Mouse (Mus musculus) limb, embryonic 14.5 days (tissue): ENCODE results near the gene Snrpb. TPM values are rescaled to one million over a fixed set of nuclear protein-coding genes. Genes with fewer than 3 reads are reported as not detected.

Experiments used
- ATAC-seq: fragments of 200-750 bp; cut with Nextera tagmentation; 2 replicates; pipeline ENCODE4 v1.8.0; 2017; ENCODE audit warnings: low read depth, moderate number of reproducible peaks, moderate TSS enrichment; ENCODE audit not compliant: low FRiP score
- DNase-seq: peaks from one replicate; pipeline ENCODE4 v3.0.0-alpha.2; 2015; ENCODE audit warnings: low spot score
- H3K27ac ChIP-seq: fragments of 300-500 bp; sonication (generic); replicated peaks from 2 replicates; pipeline ENCODE4 v1.5.1; 2014; ENCODE audit warnings: low read depth, mild to moderate bottlenecking, low read length, moderate library complexity, mixed read lengths
- H3K27me3 ChIP-seq: fragments of 300-500 bp; sonication (generic); 2 replicates; pipeline ENCODE4 v1.6.1; 2014; ENCODE audit warnings: low read length, mixed read lengths; ENCODE audit not compliant: control insufficient read depth, insufficient read depth
- H3K36me3 ChIP-seq: fragments of 300-500 bp; sonication (generic); 2 replicates; pipeline ENCODE4 v1.6.1; 2014; ENCODE audit warnings: mild to moderate bottlenecking, low read length, moderate library complexity, mixed read lengths; ENCODE audit not compliant: control insufficient read depth, insufficient read depth
- H3K4me1 ChIP-seq: fragments of 300-500 bp; sonication (generic); 2 replicates; pipeline ENCODE4 v1.6.1; 2014; ENCODE audit warnings: antibody characterized with exemption, low read length, mixed read lengths; ENCODE audit not compliant: control insufficient read depth, insufficient read depth
- H3K4me2 ChIP-seq: fragments of 300-500 bp; sonication (generic); replicated peaks from 2 replicates; pipeline ENCODE4 v1.6.1; 2014; ENCODE audit warnings: low read depth, mild to moderate bottlenecking, low read length, moderate library complexity; ENCODE audit not compliant: severe bottlenecking
- H3K4me3 ChIP-seq: fragments of 300-500 bp; sonication (generic); replicated peaks from 2 replicates; pipeline ENCODE4 v1.5.1; 2014; ENCODE audit warnings: low read length
- H3K9ac ChIP-seq: fragments of 300-500 bp; sonication (generic); 2 replicates; pipeline ENCODE4 v1.6.1; 2014; ENCODE audit warnings: mild to moderate bottlenecking, low read depth, low read length, moderate library complexity; ENCODE audit not compliant: severe bottlenecking
- H3K9me3 ChIP-seq: fragments of 300-500 bp; sonication (generic); 2 replicates; pipeline ENCODE4 v1.6.1; 2016; ENCODE audit warnings: low read length; ENCODE audit not compliant: control insufficient read depth
- POLR2A ChIP-seq: fragments of 200-500 bp; IDR thresholded peaks from 2 replicates; pipeline ENCODE4 v1.8.0; 2012; ENCODE audit warnings: inconsistent platforms, mild to moderate bottlenecking, moderate library complexity, borderline replicate concordance; ENCODE audit not compliant: insufficient read depth, insufficient read length; ENCODE audit errors: extremely low read depth
- WGBS: fragments of 180-500 bp; shearing (Covaris S2); extraction: QIAGEN DNeasy Blood & Tissue Kit; methylation state at CpG from one replicate; pipeline ENCODE4 v1.1.7; 2014; 5-methylcytosine and 5-hydroxymethylcytosine counted together
- polyA plus RNA-seq, 2 experiments: library from polyadenylated mRNA; depleted of rRNA in 1 of 2; stranded (reverse) in 1 of 2; unstranded in 1 of 2; fragments of >200 nt; fragmentation: Nextera tagmentation in 1 of 2; extraction: Ambion mirVana in 1 of 2; gene quantifications; 2 replicates each; pipeline versions ENCODE4 v1.2.1 to v1.2.3; 2012 to 2014

The Snrpb gene
- polyA plus RNA-seq, 2 experiments, result 423 to 578 TPM

GRCm38 (mm10) chr2:130194894-130195293, 15.7 kb upstream of the Snrpb start, which contains the start of gene Tmc2:
Tmc2 (plus strand) TSS chr2:130195194.
- Histone ChIP-seq H3K9ac (no peak within 1 kb of the TSS), H3K27me3 (no peaks in the 10 kb centered on the region), H3K4me2 (no peak within 1 kb of the TSS), H3K9me3 (0 out of 2 replicates have a peak, but pooled peaks cover 3% of the 10 kb centered on the region), H3K36me3 (no peaks in the 10 kb centered on the region), H3K4me1 (no peaks in the 10 kb centered on the region), H3K27ac (no peak within 1 kb of the TSS), H3K4me3 (no peak within 1 kb of the TSS)
- TF ChIP-seq POLR2A, result no peak
- DNase-seq (no peak), ATAC-seq (no peak)
- 92% methylated on average over 16 of the region's 16 CpGs for WGBS

DNA sequence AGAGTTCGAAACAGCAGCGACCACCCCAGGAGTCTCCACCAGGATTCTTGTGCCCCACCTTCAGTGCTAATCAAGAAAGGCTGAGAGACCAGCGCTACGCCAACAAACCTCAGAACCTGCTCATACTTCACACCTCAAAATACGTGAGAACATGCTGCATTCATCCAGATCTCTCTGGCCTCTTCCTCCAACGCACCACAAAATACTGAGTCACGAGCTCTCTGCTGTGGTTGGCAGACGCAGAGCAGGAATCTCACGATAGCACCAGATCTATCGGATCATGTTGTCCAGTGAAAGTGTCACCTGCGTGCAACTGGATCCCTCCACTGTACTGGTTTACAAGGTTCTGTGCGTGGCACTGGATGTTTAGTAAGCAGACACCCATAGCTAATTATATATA, 9.2 kb upstream of the Snrpb start:
- WGBS, result 81% methylated on average over 12 of the region's 12 CpGs
- Histone ChIP-seq H3K36me3 (no peaks in the 10 kb centered on the region), H3K4me1 (no peaks in the 10 kb centered on the region), H3K9ac (no peak overlapping the region), H3K4me2 (no peak overlapping the region), H3K27me3 (no peaks in the 10 kb centered on the region), H3K9me3 (0 out of 2 replicates have a peak, but pooled peaks cover 3% of the 10 kb centered on the region), H3K27ac (no peak overlapping the region), H3K4me3 (no peak overlapping the region)
- no peak for ATAC-seq
- DNase-seq, result no peak
- no peak for TF ChIP-seq POLR2A

- ATAC-seq (peak; percentile 73), DNase-seq (no peak)
- Histone ChIP-seq H3K4me3 (peak overlapping the region; percentile 98), H3K9me3 (no peaks in the 10 kb centered on the region), H3K36me3 (peaks cover 24% of the 10 kb centered on the region), H3K9ac (peak overlapping the region; percentile 100), H3K27ac (peak overlapping the region; percentile 98), H3K27me3 (no peaks in the 10 kb centered on the region), H3K4me1 (peaks cover 15% of the 10 kb centered on the region), H3K4me2 (peak overlapping the region; percentile 66)
- 1% methylated on average over 15 of the region's 15 CpGs for WGBS
- TF ChIP-seq POLR2A, result no peak
Observed at GRCm38 (mm10) chr2:130179507-130180019, 360 bp upstream of the Snrpb start.

DNA sequence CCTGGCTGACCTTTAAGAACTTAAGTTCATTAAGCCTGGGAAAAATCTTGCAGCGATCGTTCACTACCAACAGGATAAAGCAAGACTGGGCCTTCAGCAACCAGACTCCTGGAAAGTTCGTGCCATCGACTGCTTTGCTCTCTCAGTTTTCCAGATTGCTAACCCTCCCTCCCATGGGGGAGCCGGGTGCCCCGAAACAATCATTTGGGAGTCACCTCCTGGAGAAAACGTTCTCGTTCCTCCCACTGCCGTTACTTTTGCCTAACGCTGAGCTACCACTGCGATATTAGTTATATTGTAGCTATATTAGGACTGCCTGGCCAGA, 860 bp downstream of the Snrpb start:
- Histone ChIP-seq H3K27me3 (no peaks in the 10 kb centered on the region), H3K4me1 (peaks cover 15% of the 10 kb centered on the region), H3K9ac (peak overlapping the region; percentile 100), H3K4me2 (peak overlapping the region; percentile 87), H3K27ac (peak overlapping the region; percentile 98), H3K36me3 (peaks cover 37% of the 10 kb centered on the region), H3K4me3 (peak overlapping the region; percentile 98), H3K9me3 (no peaks in the 10 kb centered on the region)
- no peak for TF ChIP-seq POLR2A
- peak; percentile 44 for DNase-seq
- ATAC-seq, result 0 out of 2 replicates have a peak, but pooled peaks have one; percentile 21
- under 1% methylated on average over 11 of the region's 11 CpGs for WGBS

DNA sequence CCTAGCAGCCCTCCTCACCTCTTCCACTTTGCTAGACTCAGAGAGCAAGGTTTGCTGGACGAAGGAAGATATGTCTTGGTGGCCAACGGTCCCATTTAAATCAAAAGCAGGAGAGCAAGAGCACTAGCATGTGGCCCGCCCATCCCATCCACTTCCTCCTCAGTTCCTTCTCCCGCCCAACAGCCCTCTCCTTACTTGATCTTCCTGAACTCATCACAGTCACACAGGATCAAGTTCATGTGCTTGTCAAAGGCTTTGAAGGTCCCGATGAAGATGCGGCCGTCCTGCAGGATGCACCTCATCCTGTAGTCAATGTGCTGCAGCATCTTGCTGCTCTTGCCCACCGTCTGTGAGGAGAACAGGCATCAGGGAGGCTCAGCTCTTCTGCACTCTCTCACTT, 2.4 kb downstream of the Snrpb start:
- Histone ChIP-seq H3K36me3 (peaks cover 52% of the 10 kb centered on the region), H3K9ac (peak overlapping the region; percentile 100; the same call in 1 of the 2 replicates), H3K27ac (no peak overlapping the region), H3K9me3 (no peaks in the 10 kb centered on the region), H3K27me3 (no peaks in the 10 kb centered on the region), H3K4me2 (peak overlapping the region; percentile 87), H3K4me1 (peaks cover 15% of the 10 kb centered on the region), H3K4me3 (peak overlapping the region; percentile 98)
- ATAC-seq (no peak), DNase-seq (no peak)
- WGBS, result 74% methylated on average over 8 of the region's 8 CpGs
- no peak for TF ChIP-seq POLR2A

GRCm38 (mm10) chr2:130171674-130172073, 7.5 kb downstream of the Snrpb start:
- DNase-seq, result no peak
- Histone ChIP-seq H3K27me3 (no peaks in the 10 kb centered on the region), H3K4me1 (peaks cover 2% of the 10 kb centered on the region), H3K4me2 (no peak overlapping the region), H3K27ac (no peak overlapping the region), H3K9ac (no peak overlapping the region), H3K9me3 (no peaks in the 10 kb centered on the region), H3K36me3 (peaks cover 80% of the 10 kb centered on the region), H3K4me3 (no peak overlapping the region)
- 53% methylated on average over 2 of the region's 2 CpGs for WGBS
- TF ChIP-seq POLR2A, result no peak
- ATAC-seq, result no peak
